Mouse (Mus musculus) ZHBTc4 (cell line): ENCODE measurements around the gene Atp4b.
"Not testable (repeated sequence)": the region's sequence is repeated elsewhere in the genome, so short reads cannot be mapped to it uniquely, and the experiment has no call there.

Experiments used
- DNase-seq: peaks from one replicate; pipeline ENCODE4 v3.0.0-alpha.2; 2011; ENCODE audit warnings: low read depth, low spot score

The Atp4b gene

DNA sequence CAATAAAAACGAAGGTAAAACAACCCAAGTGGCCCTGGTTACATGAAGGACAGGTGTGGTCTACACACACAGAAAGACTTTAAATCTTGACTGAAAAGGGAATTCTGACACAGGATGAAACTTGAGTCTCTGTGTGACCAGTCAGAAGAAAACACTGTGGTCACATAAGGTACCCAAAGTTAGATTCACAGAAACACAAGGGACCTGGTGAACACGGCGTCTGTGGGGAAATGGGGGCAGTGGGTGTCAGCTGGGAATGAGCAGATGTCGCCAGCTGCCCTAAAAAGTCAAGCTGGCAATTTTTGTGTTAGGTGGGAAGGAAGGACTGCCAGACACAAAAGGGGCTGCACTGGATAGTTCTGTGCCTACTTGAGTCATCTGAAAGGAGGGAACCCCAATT is 13.6 kb downstream of the Atp4b start:
- no peak for DNase-seq

DNA sequence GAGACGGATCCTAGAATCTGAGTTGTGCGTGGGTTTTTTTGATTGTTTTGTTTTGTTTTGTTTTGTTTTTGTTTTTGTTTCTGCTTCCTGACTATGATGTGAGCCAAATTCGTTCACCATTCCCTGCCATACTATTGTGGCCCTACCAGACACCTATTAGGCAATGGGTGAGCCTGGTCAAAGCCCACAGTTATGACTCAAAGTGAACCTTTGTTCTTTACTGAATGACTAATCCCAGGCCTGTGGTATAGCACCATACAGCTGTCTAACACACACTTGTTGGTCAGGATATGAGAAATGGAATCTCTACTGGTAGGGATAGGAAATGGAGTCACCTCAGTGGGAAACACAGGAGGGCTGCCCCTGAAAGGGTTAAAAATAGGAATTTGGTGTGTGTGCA is 14.1 kb downstream of the Atp4b start:
- DNase-seq = no peak

DNA sequence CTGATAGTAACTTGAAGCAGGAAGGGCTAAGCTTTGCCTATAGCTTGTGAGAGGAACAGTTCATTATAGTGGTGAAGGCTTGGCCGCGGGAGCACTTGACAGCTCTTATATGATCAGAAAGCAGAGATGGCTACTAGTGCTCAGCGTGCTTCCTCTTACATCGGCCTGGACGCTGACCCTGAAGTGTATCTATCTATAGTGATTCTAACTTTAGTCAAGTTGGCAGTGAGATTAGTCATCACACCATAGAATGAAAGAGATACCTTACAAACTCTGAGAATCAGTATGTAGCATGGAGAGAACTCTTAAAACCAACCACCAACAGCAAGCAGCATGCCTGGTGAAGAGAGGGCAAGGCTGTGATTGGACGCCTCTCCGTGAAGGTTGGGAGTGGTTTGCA is 15.0 kb downstream of the Atp4b start:
- no peak for DNase-seq

DNA sequence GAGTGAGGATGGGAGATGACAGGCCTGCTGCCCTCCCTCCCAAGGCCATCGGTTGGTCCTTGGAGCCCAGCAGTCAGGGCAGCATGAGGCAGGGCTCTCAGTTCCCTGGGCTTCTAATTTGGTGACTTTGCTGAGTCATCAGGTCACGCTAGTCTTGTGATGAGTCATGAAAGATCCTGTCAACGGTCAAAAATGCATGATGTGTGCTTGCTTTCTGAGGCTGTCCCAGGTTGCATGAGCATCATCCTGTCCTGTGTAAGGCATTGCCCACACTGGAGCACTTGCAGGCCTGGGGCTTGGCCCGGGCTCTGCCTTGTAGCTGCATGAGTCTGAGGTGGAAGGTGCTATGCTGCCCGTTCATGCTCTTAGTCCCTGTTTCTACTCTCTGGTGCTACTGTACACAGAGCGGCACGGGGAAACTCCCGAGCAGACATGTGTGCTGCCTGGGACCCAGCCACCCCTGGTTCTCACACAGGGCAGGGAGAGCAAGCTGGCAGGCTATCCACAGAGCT is 23.4 kb downstream of the Atp4b start:
- DNase-seq = no peak

DNA sequence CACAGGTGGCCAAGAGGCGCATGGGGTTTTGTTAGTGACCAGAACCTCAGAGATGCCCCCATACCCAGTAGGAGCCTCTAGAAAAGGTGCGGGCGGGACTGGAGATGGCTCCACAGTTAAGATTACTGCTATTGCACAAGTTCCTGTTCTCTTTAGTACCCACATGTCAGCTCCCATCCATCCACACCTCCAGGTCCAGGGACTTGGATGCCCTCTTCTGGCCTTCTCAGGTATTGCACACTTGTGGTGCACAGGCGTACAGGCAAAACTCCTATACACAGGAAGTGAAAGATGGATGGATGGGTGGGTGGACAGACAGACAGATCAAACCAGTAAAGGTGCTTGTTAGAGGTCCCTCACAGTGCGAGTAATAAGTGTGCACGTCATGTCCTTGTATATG is 34.8 kb downstream of the Atp4b start:
- DNase-seq = peak; percentile 89

DNA sequence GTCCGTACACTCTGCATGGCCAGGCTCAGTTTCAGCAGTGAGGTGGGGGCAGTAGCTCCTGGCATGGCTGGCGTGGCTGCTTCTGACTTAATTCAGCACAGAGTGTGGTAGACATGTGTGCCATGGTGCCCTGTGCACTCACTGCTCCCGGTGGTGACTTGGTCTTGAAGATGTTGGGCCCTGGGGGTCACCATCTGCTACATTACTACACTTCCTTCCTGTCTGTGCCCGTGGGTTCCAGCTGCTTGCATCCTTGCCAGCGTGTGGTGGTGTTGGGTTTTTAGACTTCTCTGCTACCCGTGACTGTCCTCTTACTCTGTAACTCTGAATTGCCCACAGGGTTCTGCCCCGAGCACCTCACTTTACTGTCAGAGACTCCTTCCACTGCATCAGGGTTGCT is 36.4 kb downstream of the Atp4b start:
- DNase-seq = no peak

DNA sequence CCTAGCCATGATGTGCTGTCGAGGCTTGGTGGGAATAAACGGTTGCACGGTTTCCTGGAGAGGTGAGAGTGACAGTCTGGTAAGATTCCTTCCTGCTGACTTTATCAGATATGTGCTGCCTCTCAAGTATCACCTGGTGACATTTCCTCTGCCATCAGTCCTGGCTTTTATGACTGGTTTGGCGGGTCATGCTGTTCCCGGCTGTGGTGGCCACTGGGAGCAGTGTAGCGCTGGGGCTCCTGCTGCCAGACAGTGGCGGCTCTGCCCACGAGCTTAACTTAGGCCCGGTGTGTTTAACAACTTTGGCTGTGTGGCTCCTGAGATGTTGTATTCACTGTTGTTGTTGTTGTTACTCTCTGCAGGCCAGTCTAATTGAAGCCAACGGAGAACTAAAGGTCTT is 39.9 kb downstream of the Atp4b start:
- DNase-seq = peak; percentile 43

DNA sequence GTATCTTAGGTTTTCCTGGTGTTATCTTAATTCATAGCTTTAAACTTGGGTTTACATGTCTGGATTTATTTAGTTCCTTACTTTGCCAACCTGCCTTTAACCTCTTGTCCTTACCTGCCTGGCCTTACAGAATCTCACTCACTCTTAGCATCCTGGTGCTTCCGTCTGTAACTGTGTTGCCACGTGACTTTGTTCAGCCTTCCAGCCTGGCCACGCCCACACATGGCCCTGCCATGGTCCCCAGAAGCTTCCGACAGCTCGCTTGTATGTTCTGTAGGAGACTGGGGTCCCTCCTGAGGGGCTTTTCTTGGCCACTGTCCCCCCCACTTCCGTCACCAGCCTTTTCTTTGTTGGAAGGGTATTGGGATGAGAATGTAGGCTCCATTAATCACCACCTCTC is 40.4 kb downstream of the Atp4b start:
- DNase-seq = peak; percentile 69

DNA sequence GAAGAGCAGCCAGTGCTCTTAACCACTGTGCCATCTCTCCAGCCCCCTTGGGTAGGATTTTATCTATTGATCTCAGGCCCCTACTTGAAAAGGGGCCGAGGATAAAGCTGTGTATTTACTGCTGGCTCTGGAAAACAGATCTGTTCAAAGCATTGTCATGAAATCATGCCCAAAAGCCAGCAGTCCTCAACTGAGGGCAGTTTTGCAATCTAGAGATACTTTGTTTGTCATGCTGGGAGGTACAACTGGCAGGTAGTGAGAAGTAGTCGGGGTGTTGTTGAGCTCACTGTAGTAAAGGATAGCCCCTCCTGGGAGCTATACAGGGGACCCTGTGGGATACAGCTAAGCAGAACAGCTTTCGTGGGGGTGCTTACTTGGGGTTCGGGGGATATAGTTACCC is 42.7 kb downstream of the Atp4b start:
- no peak for DNase-seq

DNA sequence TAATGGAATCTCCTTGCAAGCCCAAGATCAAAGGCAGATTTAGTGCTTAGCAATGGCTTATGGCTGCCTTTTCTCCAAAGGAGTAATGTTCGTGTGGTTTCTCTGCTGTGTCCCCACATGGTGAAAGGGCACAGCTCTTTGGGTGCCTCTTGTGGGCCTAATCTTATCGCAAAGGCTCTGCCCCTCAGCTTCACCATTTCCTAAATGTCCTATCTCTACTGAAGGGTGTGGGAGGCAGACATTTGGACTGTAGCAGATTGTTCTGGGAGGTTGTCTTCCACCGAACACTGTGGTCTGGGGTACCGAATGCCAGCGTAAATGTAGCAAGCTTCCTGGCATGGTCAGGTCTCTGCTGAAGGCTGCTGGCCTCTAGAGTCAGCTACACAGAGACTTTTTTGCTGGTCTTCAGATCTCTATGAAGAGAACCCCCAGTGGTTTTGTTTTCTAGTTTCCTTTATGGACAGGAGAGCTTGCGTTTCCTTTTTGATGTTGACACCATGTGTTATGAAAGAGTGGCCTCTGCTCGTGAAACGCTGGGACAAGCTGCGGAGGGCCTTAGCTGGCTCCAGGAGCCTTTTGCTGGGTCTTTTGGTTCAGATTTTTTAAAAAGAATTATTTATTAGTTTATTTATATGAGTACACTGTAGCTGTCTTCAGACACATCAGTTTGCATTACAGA is 43.3 kb downstream of the Atp4b start:
- DNase-seq = no peak

DNA sequence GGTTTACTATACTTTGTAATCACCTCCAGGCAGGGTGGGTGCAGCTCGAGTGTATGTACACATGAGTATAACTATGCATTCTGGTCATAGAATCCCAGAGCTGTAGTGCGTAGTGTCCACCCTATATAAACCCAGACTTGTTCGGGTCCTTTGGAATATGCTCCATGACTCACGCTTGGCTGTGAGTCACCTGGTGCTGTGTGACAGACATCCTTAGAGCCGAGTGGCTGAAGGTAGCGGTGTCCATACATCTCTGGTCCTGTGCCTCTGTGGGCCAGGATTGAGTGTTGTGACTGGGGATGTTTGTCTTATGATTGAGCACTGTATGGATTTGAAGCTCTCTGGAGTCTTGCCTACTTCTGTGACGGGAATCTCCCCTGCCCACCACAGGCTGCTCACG is 44.0 kb downstream of the Atp4b start:
- DNase-seq = no peak

DNA sequence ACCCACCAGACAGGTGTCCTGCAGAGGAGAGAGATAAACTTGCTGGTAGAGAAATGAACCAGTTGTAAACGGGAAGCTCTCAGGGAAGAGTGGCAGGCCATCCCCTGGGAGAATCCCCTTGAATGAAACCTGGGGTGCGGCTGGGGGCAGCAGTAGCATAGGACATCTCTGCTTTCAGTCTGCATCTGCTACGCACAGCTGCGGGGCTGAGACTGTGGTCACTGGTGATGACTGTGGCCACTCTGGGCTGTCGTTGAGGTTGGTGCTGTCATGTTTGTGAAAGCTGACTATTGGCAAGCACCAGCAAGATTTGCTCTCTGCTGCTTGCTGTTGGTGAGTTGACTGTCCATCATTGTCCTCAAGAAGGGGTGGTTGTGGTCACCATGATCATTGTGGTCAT is 45.0 kb downstream of the Atp4b start:
- no peak for DNase-seq

DNA sequence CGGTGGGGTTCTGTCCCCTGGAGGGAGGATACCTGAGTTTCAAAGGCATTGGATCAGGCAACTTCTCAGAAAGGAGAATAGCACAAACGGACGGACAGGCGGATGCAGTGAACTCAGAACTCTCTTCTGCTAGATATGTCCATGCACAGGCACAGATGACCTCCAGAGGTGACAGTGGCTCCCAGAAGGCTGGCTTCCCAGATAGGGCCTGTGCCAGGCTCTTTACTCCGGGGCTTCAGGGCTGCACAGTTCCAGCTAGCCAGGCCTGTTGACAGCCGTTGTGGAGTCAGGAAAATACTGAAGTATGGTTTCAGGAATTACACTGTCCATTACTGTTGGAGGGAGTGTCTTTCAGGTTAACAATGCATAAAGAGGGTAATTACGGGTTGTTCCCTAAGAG is 46.6 kb downstream of the Atp4b start:
- DNase-seq = no peak

DNA sequence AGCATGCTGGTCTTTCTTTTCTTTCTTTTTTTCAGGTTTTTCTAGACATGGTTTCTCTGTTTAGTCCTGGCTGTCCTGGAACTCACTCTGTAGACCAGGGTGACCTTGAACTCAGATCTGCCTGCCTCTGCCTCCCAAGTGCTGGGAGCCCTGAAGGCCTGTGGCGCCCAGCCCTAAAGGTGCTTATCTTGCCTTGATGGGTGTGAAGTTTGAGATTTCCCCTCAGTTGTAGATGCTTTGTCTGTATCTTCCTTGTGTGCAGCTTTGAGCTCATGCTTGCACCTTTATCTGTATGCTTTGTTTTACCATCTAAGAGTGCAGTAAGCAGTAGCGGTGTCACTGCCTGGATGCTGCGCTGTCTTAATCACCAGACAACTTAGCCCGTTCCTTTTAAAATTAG is 53.5 kb downstream of the Atp4b start:
- peak; percentile 21 for DNase-seq

DNA sequence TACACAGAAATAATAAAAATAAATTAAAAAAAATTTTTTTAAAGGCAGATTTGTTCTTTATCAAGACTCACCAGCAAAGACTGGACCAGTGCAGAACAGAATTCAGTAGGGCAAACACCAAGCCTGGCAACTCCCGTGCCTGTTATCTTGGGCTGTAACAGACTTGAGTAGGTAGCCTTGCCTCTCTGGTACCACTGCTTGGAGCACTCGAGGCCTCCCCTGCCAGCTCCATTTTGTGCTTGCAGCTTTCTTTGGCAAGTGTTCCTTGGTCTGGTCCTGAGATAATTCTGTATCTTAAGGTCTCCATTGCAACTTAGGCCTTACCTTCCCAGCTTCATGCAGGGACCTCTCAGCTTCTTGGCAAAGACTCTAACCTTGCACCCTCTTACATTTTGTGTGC is 54.3 kb downstream of the Atp4b start:
- no peak for DNase-seq

DNA sequence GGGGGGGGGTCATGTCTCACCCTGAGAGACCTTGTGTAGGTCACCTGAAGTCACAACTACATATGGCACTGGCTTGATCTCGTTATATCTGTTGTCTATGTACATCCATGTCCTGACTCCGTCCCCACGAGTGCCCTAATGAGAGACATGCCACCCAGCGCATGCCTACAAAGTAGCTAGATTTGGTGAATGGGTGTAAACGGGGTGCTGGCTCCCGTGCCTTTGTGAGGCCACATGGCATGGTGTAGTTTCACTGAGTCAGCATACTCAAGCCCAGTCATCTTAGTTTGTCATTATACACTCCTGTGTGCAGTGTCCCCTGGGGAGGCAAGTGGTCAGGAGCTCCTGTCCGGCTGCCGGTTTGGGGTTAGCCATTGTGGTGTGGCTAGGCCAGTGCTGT is 56.0 kb downstream of the Atp4b start:
- DNase-seq = no peak

DNA sequence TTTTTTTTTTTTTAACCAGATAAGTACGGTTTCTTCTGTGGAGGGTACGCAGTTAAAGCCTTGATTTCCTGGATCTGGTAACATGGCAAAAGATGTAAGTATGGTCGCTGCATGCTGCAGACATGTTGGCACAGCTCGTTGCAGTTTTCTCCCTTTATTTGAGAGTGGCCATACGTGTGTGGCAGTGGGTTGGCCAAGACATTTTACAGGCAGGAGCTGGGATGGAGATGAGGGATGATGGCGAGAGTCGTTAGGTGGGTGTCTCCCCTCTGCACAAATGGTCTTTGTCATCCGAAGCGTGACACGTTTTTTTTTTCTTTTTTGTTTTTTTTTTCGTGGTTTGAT is 57.0 kb downstream of the Atp4b start:
- peak; percentile 37 for DNase-seq

DNA sequence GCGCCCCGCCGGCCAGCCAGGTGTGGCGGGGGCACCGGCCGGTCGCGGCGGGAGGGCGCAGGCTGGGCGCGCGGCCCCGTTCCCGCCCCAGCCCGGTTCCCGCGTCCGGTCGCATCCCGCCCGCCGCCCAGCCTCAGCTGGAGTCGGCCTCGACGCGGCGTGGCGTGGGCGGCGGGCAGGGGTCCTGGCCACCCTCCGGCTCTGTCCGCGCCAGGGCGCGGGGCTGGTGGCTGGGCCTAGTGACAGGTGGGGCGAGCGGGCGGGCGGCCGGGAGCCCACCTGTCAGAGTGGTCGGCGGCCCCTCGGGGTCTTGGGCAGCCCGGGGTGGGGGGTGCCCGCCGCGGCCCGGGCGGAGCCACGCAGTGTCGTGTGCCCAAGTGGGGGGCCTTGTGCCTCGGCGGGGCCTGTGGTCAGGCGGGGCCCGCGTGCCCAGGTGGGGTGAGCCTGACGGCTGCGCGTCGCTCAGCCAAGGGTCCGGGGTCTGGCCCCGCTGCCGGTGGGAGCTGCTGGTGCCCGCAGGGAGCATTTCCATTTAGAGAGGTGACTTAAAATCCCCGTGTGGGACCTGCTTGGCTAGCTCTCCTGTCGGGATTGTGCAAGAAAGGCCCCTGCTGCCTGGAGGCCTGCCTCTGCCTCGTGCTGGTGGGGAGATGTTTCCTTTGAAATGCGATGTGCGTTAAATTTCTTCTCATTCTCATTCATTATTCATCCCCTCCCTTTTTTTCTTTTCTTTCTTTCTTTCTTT is 57.6 kb downstream of the Atp4b start:
- DNase-seq = peak; percentile 70

DNA sequence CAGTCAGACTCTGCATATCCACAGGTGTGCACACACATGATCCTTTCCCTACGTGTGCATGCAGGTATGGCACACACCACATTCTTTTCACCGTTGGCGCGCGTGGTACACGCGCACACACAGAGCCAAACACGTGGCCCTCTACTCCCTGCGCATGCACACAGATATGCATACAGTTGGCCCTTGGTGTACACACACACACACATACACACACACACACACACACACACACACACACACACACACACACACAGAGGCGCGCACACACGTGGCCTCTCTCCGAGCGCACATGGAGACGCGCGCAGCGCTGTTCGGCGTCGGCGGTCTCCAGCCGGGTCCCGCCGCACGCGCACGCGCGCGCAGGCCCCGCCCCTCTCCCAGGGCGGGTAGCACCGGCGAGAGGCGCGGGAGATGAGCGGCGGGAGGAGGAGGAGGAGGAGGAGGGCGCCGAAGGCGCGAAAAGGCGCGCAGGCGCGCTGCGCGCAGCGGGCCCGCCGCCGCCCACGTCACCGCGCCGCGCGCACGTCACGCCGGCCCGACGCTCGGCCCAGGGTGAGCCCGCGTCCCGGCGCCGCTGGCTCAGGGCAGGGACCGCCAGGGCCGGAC is 58.3 kb downstream of the Atp4b start, which contains the start of gene Tfdp1:
Tfdp1 (plus strand) TSS at position 497 of the 606 bp plus-strand sequence.
- DNase-seq = peak; percentile 95

DNA sequence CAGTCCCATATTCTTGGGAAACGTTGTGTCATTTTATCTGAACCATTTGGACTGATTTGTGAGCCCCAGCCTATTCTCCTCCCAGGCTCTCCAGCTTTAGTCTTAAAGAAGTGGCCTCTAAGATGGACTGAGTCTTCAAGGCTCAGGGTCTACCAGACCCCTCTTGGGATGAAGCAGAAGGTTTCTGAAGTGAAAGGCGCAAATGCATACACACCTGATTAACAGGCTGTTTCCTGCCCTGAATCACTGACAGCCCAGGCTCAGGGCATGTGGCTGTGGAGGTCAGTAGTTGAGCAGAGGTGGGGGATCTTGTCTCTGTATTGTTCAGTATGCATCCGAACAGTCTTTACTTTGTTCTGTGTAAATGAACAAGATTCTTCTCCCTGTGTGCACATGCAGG is 58.9 kb downstream of the Atp4b start:
- no peak for DNase-seq

DNA sequence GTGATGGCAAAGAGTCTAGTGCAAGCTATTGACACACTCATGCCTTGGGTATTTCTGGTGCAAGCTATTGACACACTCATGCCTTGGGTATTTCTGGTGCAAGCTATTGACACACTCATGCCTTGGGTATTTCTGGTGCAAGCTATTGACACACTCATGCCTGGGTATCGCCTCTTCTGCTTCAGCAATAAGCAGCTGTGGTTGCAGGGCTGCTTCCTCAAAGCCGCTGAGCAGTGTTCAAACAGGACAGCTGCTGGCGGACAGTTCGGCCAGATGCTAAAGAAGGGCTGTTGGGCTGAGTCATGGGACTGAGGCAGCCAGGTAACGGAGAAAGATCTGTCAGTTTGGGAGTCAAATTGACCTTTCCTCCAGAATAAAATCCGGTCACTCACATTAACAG is 59.4 kb downstream of the Atp4b start:
- not testable (repeated sequence) for DNase-seq
